Mouse (Mus musculus): ENCODE results near the gene Scn4b. TPM values are rescaled to one million over a fixed set of nuclear protein-coding genes. Genes with fewer than 3 reads are reported as not detected.

Scn4b gene
- polyA plus RNA-seq (2012; ENCODE audit: low replicate concordance), result 0.27 and 0.53 TPM in 2 replicates

DNA sequence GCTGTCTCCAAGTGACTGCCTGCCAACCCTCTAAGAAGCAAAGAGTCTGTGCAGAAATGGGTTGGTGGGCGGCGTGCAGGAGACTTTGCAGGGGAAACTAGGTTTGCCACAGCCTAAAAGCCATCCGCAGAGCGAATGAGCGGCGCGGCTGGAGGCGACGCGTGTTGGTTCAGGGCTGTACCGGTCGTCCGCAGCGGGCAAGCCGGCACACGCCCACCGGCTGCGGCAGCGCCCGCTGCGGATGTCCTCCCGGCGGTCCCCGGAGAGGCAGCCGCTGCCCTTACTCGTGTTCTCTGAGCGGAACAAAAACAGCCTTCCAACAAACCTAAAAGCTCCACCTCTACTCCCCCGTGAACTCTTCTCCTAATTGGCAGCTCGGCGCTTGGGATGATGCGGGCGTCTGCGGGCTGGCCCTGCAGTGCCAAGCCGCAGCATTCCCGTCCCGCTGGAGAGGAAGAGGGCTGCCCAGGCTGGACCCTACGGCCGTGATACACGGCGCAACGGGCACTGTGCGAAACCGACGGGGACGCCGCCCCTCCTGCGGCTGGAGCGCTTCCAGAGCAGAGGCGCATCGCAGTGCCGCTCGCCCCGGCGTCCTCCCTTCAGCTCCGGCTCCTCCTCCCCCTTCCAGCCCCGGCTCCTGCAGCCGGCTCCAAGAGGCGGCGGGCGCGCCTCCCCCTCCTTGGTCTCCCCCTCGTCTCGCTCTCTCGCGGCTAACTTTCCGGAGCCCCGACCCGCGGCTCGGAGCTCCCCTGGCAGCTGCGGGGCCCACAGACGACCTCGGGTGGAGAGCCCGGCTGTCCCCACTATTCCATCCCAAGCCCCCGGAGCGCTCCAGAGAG is at the start of gene Scn4b:
TSS of gene Scn4b (plus strand) at position 205 of the 842 bp plus-strand sequence.

DNA sequence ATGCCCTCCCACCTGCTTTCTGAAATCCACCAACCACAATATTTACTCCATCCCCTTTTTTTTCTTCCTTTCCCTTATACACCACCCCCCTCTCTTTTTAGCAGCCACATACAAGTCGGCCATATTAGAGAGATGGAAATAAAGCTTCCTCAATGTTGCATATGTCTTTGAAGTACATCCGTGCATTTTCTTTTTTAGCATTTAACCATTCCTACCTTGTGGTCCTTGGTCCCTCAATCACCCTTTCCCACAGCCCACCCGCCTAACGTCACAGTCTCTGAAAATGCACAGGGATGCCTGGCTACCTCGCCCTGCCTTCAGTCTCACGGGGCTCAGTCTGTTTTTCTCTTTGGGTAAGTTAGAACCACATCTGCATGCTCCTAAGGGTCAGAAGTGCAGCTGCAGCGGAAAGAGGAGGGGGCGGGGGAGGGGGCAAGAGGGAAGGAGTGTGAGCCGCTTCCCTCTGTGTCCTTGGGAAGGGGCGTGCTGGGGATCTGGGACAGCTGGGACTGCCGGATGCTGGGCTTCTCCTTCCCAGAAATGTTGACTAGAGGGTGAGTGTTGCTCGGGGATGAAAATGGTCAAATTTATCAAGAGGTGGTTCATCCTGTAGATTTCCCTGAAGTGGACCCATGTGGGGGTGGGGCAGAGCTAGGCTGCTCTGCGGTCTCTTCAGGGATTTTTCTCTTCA is 20.3 kb upstream of the Scn4b start, which contains the start of gene Scn2b:
TSS of gene Scn2b (plus strand) at position 42 of the 691 bp plus-strand sequence.

DNA sequence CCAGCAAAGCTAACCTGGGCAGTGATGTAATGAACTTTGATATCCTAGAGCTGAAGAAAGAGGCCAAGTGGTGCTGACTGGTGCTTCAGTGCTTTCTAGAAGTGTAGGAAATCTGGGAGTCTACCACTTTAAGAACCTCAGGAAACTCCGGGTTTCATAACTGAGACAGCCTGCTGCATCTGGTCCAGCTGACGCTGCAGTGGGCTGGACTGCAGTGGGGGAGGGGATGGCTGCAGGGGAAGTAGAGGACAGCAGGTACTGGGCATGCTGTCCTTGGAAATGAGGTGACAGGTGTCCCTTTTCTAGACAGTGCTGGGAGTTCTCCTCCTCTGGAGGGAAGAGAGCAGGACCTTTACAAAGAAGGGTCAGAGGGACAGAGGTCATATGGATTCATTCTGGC is 43.6 kb downstream of the Scn4b start, which contains the start of gene BC049352:
TSS of gene BC049352 (plus strand) at position 238 of the 400 bp plus-strand sequence.

Other genes starting within 250 kb of the Scn4b start
- gene Atp5l, start 217.7 kb upstream of the Scn4b start, polyA plus RNA-seq (2012; ENCODE audit: low replicate concordance), result 46.5 and 90.7 TPM in 2 replicates
- gene Ube4a, start 172.8 kb upstream of the Scn4b start, polyA plus RNA-seq (2012; ENCODE audit: low replicate concordance), result 4.8 TPM in 2 replicates
- 12.9 and 22.2 TPM in 2 replicates for gene Cd3g, start 158.0 kb upstream of the Scn4b start, polyA plus RNA-seq (2012; ENCODE audit: low replicate concordance)
- gene Cd3d, start 156.6 kb upstream of the Scn4b start, polyA plus RNA-seq (2012; ENCODE audit: low replicate concordance), result 2.7 and 3.6 TPM in 2 replicates
- 155 and 161 TPM in 2 replicates for gene Cd3e, start 128.8 kb upstream of the Scn4b start, polyA plus RNA-seq (2012; ENCODE audit: low replicate concordance)
- gene Mpzl2, start 98.6 kb upstream of the Scn4b start, polyA plus RNA-seq (2012; ENCODE audit: low replicate concordance), result 0.10 and 0.12 TPM in 2 replicates
- 0.65 and 0.68 TPM in 2 replicates for gene Mpzl3, start 83.2 kb upstream of the Scn4b start, polyA plus RNA-seq (2012; ENCODE audit: low replicate concordance)
- 3.9 and 4.2 TPM in 2 replicates for gene Jaml, start 59.2 kb upstream of the Scn4b start, polyA plus RNA-seq (2012; ENCODE audit: low replicate concordance)
- 0.48 and 0.70 TPM in 2 replicates for gene Scn2b, start 20.6 kb upstream of the Scn4b start, polyA plus RNA-seq (2012; ENCODE audit: low replicate concordance)
- gene BC049352, start 43.6 kb downstream of the Scn4b start, polyA plus RNA-seq (2012; ENCODE audit: low replicate concordance), result 0.19 TPM in 1 of 2 replicates, not detected in the other
- 0.10 TPM in 1 of 2 replicates, not detected in the other for gene Tmprss4, start 65.7 kb downstream of the Scn4b start, polyA plus RNA-seq (2012; ENCODE audit: low replicate concordance)
- 20.4 and 23.1 TPM in 2 replicates for gene Il10ra, start 130.8 kb downstream of the Scn4b start, polyA plus RNA-seq (2012; ENCODE audit: low replicate concordance)
- gene Tmprss13, start 180.7 kb downstream of the Scn4b start, polyA plus RNA-seq (2012; ENCODE audit: low replicate concordance), result 0.04 and 0.08 TPM in 2 replicates
- gene Fxyd6, start 231.8 kb downstream of the Scn4b start, polyA plus RNA-seq (2012; ENCODE audit: low replicate concordance), result not detected in 2 replicates